Mouse (Mus musculus) spleen, adult 2 months (tissue): ENCODE measurements around the gene Arf3.
"Not testable (repeated sequence)": the region's sequence is repeated elsewhere in the genome, so short reads cannot be mapped to it uniquely, and the experiment has no call there.

Experiments
- CTCF ChIP-seq: fragments of 200-500 bp; IDR thresholded peaks from 2 replicates; pipeline ENCODE4 v1.5.1; 2011; ENCODE audit warnings: mild to moderate bottlenecking, inconsistent platforms; ENCODE audit not compliant: insufficient read depth, insufficient read length, insufficient replicate concordance; ENCODE audit errors: extremely low read depth
- POLR2A ChIP-seq: fragments of 200-500 bp; IDR thresholded peaks from 2 replicates; pipeline ENCODE4 v1.6.1; 2011; ENCODE audit warnings: low read depth, low read length, inconsistent platforms

GRCm38 (mm10) chr15:98743863-98744262 is 19.2 kb downstream of the Arf3 start:
- TF ChIP-seq POLR2A, CTCF: not testable (repeated sequence)
